Mouse (Mus musculus): ENCODE measurements around the gene Itgae. TPM values are rescaled to one million over a fixed set of nuclear protein-coding genes. Genes with fewer than 3 reads are reported as not detected.

The Itgae gene
- polyA plus RNA-seq, 1 experiment, result 24.6 TPM

GRCm38 (mm10) chr11:73077211-73077720 is 13.1 kb upstream of the Itgae start:
- H3K4me1 ChIP-seq (replicated peaks; ENCODE audit: control insufficient read depth, insufficient read depth, low read length), result no peaks in the 10 kb centered on the region
- peaks cover 83% of the 10 kb centered on the region for H3K36me3 ChIP-seq (ENCODE audit: control insufficient read depth, insufficient read depth, low read length)
- 93% methylated on average over 6 of the region's 6 CpGs for WGBS
- TF ChIP-seq POLR2A (IDR thresholded peaks at IDR 0.05; ENCODE audit: control insufficient read depth, extremely low read depth, insufficient read depth, low read length, poor library complexity) (no peak), CTCF (IDR thresholded peaks at IDR 0.05; ENCODE audit: borderline replicate concordance, control insufficient read depth, extremely low read depth, insufficient read depth, low read length, poor library complexity) (no peak)
- no peak for DNase-seq
- H3K27ac ChIP-seq (ENCODE audit: control insufficient read depth, insufficient read depth, low read length), result no peak overlapping the region
- H3K4me3 ChIP-seq (ENCODE audit: control insufficient read depth, insufficient read depth, low read length), result no peak overlapping the region
- no peaks in the 10 kb centered on the region for H3K27me3 ChIP-seq (ENCODE audit: control insufficient read depth, insufficient read depth, low read length)

GRCm38 (mm10) chr11:73078615-73079014 is 11.8 kb upstream of the Itgae start:
- Histone ChIP-seq H3K27me3 (ENCODE audit: control insufficient read depth, insufficient read depth, low read length) (no peaks in the 10 kb centered on the region), H3K27ac (ENCODE audit: control insufficient read depth, insufficient read depth, low read length) (no peak overlapping the region), H3K36me3 (ENCODE audit: control insufficient read depth, insufficient read depth, low read length) (peaks cover 69% of the 10 kb centered on the region), H3K4me3 (ENCODE audit: control insufficient read depth, insufficient read depth, low read length) (no peak overlapping the region), H3K4me1 (replicated peaks; ENCODE audit: control insufficient read depth, insufficient read depth, low read length) (no peaks in the 10 kb centered on the region)
- DNase-seq, result no peak
- 93% methylated on average over 8 of the region's 8 CpGs for WGBS
- no peak for TF ChIP-seq CTCF (IDR thresholded peaks at IDR 0.05; ENCODE audit: borderline replicate concordance, control insufficient read depth, extremely low read depth, insufficient read depth, low read length, poor library complexity)
- no peak for TF ChIP-seq POLR2A (IDR thresholded peaks at IDR 0.05; ENCODE audit: control insufficient read depth, extremely low read depth, insufficient read depth, low read length, poor library complexity)

GRCm38 (mm10) chr11:73080306-73080705 is 10.1 kb upstream of the Itgae start:
- 89% methylated on average over 3 of the region's 3 CpGs for WGBS
- Histone ChIP-seq H3K27me3 (ENCODE audit: control insufficient read depth, insufficient read depth, low read length) (no peaks in the 10 kb centered on the region), H3K36me3 (ENCODE audit: control insufficient read depth, insufficient read depth, low read length) (peaks cover 54% of the 10 kb centered on the region), H3K4me1 (replicated peaks; ENCODE audit: control insufficient read depth, insufficient read depth, low read length) (peaks cover 10% of the 10 kb centered on the region), H3K4me3 (ENCODE audit: control insufficient read depth, insufficient read depth, low read length) (no peak overlapping the region), H3K27ac (ENCODE audit: control insufficient read depth, insufficient read depth, low read length) (no peak overlapping the region)
- DNase-seq, result no peak
- TF ChIP-seq POLR2A (IDR thresholded peaks at IDR 0.05; ENCODE audit: control insufficient read depth, extremely low read depth, insufficient read depth, low read length, poor library complexity) (no peak), CTCF (IDR thresholded peaks at IDR 0.05; ENCODE audit: borderline replicate concordance, control insufficient read depth, extremely low read depth, insufficient read depth, low read length, poor library complexity) (no peak)

- Histone ChIP-seq H3K27me3 (ENCODE audit: control insufficient read depth, insufficient read depth, low read length) (no peaks in the 10 kb centered on the region), H3K27ac (ENCODE audit: control insufficient read depth, insufficient read depth, low read length) (peak overlapping the region; percentile 59; the same call in 1 of the 2 replicates), H3K4me3 (ENCODE audit: control insufficient read depth, insufficient read depth, low read length) (no peak overlapping the region), H3K36me3 (ENCODE audit: control insufficient read depth, insufficient read depth, low read length) (peaks cover 14% of the 10 kb centered on the region), H3K4me1 (replicated peaks; ENCODE audit: control insufficient read depth, insufficient read depth, low read length) (peaks cover 11% of the 10 kb centered on the region)
- TF ChIP-seq CTCF (IDR thresholded peaks at IDR 0.05; ENCODE audit: borderline replicate concordance, control insufficient read depth, extremely low read depth, insufficient read depth, low read length, poor library complexity), result no peak
- no peak for TF ChIP-seq POLR2A (IDR thresholded peaks at IDR 0.05; ENCODE audit: control insufficient read depth, extremely low read depth, insufficient read depth, low read length, poor library complexity)
- DNase-seq, result peak; percentile 27
- WGBS, result 8% methylated on average over 6 of the region's 6 CpGs
Observed at GRCm38 (mm10) chr11:73084303-73084702, 6.1 kb upstream of the Itgae start.

- no peak for DNase-seq
- Histone ChIP-seq H3K36me3 (ENCODE audit: control insufficient read depth, insufficient read depth, low read length) (peaks cover 10% of the 10 kb centered on the region), H3K27ac (ENCODE audit: control insufficient read depth, insufficient read depth, low read length) (peak overlapping the region; percentile 59; the same call in 1 of the 2 replicates), H3K4me1 (replicated peaks; ENCODE audit: control insufficient read depth, insufficient read depth, low read length) (peaks cover 11% of the 10 kb centered on the region), H3K4me3 (ENCODE audit: control insufficient read depth, insufficient read depth, low read length) (no peak overlapping the region), H3K27me3 (ENCODE audit: control insufficient read depth, insufficient read depth, low read length) (no peaks in the 10 kb centered on the region)
- no peak for TF ChIP-seq CTCF (IDR thresholded peaks at IDR 0.05; ENCODE audit: borderline replicate concordance, control insufficient read depth, extremely low read depth, insufficient read depth, low read length, poor library complexity)
- TF ChIP-seq POLR2A (IDR thresholded peaks at IDR 0.05; ENCODE audit: control insufficient read depth, extremely low read depth, insufficient read depth, low read length, poor library complexity), result no peak
- WGBS, result 82% methylated on average over 10 of the region's 10 CpGs
Observed at GRCm38 (mm10) chr11:73084804-73085231, 5.6 kb upstream of the Itgae start.

GRCm38 (mm10) chr11:73085391-73085790 is 5.0 kb upstream of the Itgae start:
- TF ChIP-seq CTCF (IDR thresholded peaks at IDR 0.05; ENCODE audit: borderline replicate concordance, control insufficient read depth, extremely low read depth, insufficient read depth, low read length, poor library complexity) (no peak), POLR2A (IDR thresholded peaks at IDR 0.05; ENCODE audit: control insufficient read depth, extremely low read depth, insufficient read depth, low read length, poor library complexity) (no peak)
- no peak overlapping the region for H3K27ac ChIP-seq (ENCODE audit: control insufficient read depth, insufficient read depth, low read length)
- H3K36me3 ChIP-seq (ENCODE audit: control insufficient read depth, insufficient read depth, low read length), result peaks cover 10% of the 10 kb centered on the region
- no peak overlapping the region for H3K4me3 ChIP-seq (ENCODE audit: control insufficient read depth, insufficient read depth, low read length)
- WGBS, result 33% methylated on average over 7 of the region's 7 CpGs
- no peaks in the 10 kb centered on the region for H3K27me3 ChIP-seq (ENCODE audit: control insufficient read depth, insufficient read depth, low read length)
- peaks cover 11% of the 10 kb centered on the region for H3K4me1 ChIP-seq (replicated peaks; ENCODE audit: control insufficient read depth, insufficient read depth, low read length)
- peak; percentile 27 for DNase-seq
